Mouse (Mus musculus) layer of hippocampus, adult 6 months (tissue): Measurements from ENCODE around the gene Cyp4f17. TPM values are rescaled to one million over a fixed set of nuclear protein-coding genes. Genes with fewer than 3 reads are reported as not detected.

Experiments
- long read RNA-seq, 2 experiments: library from polyadenylated mRNA; unstranded; transcript quantifications; one replicate each; pipeline ENCODE4 v2.0.0; 2019 to 2020
- polyA plus RNA-seq: library from polyadenylated mRNA; unstranded; fragments of <200 nt; fragmentation: Nextera tagmentation; gene quantifications from 2 replicates; pipeline ENCODE4 v1.2.3, GENCODE M21; 2021

Gene Cyp4f17
- polyA plus RNA-seq = 1.8 and 2.9 TPM in 2 replicates
- long read RNA-seq, experiment 1, partial matches to known transcripts = 1 of 3 reads
- long read RNA-seq, experiment 1, other reads (novel, unspliced or antisense) = 2 of 3 reads
- long read RNA-seq, experiment 2, partial matches to known transcripts = 0 of 3 reads
- long read RNA-seq, experiment 2, other reads (novel, unspliced or antisense) = 3 of 3 reads

GRCm38 (mm10) chr17:32505851-32506728 lies at the start of gene Cyp4f17:
TSS of gene Cyp4f17 (plus strand) at chr17:32506050.

GRCm38 (mm10) chr17:32536051-32536866 lies 30.4 kb downstream of the Cyp4f17 start, which contains the start of gene Cyp4f16:
TSS of gene Cyp4f16 (plus strand) at chr17:32536558.

Other genes starting within 250 kb of the Cyp4f17 start
- gene Brd4, start 221.3 kb upstream of the Cyp4f17 start, polyA plus RNA-seq = 13.7 and 15.7 TPM in 2 replicates
- 6.3 and 7.4 TPM in 2 replicates for gene Akap8, start 184.8 kb upstream of the Cyp4f17 start, polyA plus RNA-seq
- 29.5 and 30.4 TPM in 2 replicates for gene Akap8l, start 155.4 kb upstream of the Cyp4f17 start, polyA plus RNA-seq
- gene Wiz, start 116.6 kb upstream of the Cyp4f17 start, polyA plus RNA-seq = 17.2 and 25.2 TPM in 2 replicates
- gene Rasal3, start 102.5 kb upstream of the Cyp4f17 start, polyA plus RNA-seq = 1.2 and 1.5 TPM in 2 replicates
- gene Pglyrp2, start 81.9 kb upstream of the Cyp4f17 start, polyA plus RNA-seq = not detected in 2 replicates
- 0.11 TPM in 1 of 2 replicates, not detected in the other for gene Cyp4f39, start 53.3 kb upstream of the Cyp4f17 start, polyA plus RNA-seq
- gene Cyp4f16, start 30.5 kb downstream of the Cyp4f17 start, polyA plus RNA-seq = 3.1 and 4.4 TPM in 2 replicates
- gene Cyp4f37, start 115.3 kb downstream of the Cyp4f17 start, polyA plus RNA-seq = not detected in 2 replicates
- not detected in 2 replicates for gene Cyp4f40, start 152.8 kb downstream of the Cyp4f17 start, polyA plus RNA-seq
- 14.1 and 17.7 TPM in 2 replicates for gene Cyp4f15, start 179.6 kb downstream of the Cyp4f17 start, polyA plus RNA-seq